8 mouse cellular contexts compared by ENCODE assay signal in the genomic region with DNA sequence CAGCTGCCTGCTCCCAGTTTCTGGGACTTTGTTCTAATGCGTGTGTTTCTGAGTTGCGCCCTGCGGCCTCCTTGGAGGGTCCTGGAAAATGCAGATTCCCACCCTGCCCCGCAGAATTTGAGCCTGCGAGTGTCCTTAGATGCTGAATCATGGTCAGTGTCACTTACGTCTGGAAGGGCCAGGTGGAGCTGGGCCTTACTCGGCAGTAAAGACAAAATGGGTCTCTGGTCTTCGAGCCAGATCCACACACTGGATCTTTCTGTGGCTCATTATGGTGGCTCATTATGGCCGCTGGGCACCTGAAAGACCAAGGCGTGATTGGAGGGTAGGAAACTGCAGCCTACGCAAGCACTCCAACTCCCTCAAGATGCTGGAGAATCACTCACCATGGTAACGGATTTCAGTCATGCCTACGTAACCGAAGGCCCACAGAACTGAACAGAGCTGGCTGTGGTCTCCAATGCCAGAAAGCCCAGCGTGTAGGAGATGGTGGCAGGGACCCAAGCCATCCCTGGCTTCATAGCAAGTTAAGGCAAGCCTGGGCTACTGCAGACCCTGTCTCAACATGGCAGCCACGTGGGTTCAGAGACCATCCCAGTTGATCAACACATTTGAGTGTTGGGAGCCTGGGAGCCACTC. TPM values are rescaled to one million over a fixed set of nuclear protein-coding genes. Genes with fewer than 3 reads are reported as not detected.
A peak's percentile ranks its signal among the peaks of the same experiment; 100 is the strongest.
DNase-seq lines count a peak whose midpoint lies in the region; ATAC-seq and TF ChIP-seq lines count a peak whose summit lies in the region.

No protein-coding gene starts in this region.

- peak overlapping the region; percentile 22 for H3K4me3 ChIP-seq in lung, adult 2 months (replicated peaks; ENCODE audit: extremely low read depth, low read depth, low read length)
- peak overlapping the region; percentile 62 for H3K4me3 ChIP-seq in forebrain, embryonic 12.5 days (replicated peaks)
- peak overlapping the region; percentile 58; the same call in 1 of the 2 replicates for H3K4me3 ChIP-seq in lung, postnatal 0 days (ENCODE audit: low read depth, low read length)

- no peak for TF ChIP-seq EP300 in lung, postnatal 0 days (IDR thresholded peaks at IDR 0.05)

- H3K27me3 ChIP-seq in forebrain, embryonic 12.5 days: no peaks in the 10 kb centered on the region
- H3K27me3 ChIP-seq in lung, postnatal 0 days (replicated peaks; ENCODE audit: insufficient read depth, low read length): no peaks in the 10 kb centered on the region

- WGBS in lung, adult 2 months: 74% methylated on average over 16 of the region's 16 CpGs
- WGBS in forebrain, embryonic 12.5 days: 78% methylated on average over 16 of the region's 16 CpGs
- 64% methylated on average over 16 of the region's 16 CpGs for WGBS in lung, postnatal 0 days

- DNase-seq in lung, adult 2 months: peak; percentile 36
- no peak for DNase-seq in lung, postnatal 10 days
- peak; percentile 77 to 79 for DNase-seq in layer of hippocampus, adult 8-10 months (ENCODE audit: low spot score in 2 of 2)
- DNase-seq in lung, postnatal 0 days (ENCODE audit: low spot score): peak; percentile 58
- DNase-seq in telencephalon, adult 2 months (ENCODE audit: low read depth, low spot score): peak; percentile 86
- DNase-seq in adrenal gland, postnatal 14 days: no peak
- no peak for DNase-seq in kidney, adult 11 months

- H3K4me1 ChIP-seq in lung, adult 2 months (ENCODE audit: control insufficient read depth, insufficient read depth, low read length): peaks cover 5% of the 10 kb centered on the region; the same call in 1 of the 2 replicates
- H3K4me1 ChIP-seq in forebrain, embryonic 12.5 days: peaks cover 16% of the 10 kb centered on the region
- peaks cover 5% of the 10 kb centered on the region; the same call in 1 of the 2 replicates for H3K4me1 ChIP-seq in lung, postnatal 0 days (ENCODE audit: insufficient read depth, low read depth, low read length)

- H3K36me3 ChIP-seq in forebrain, embryonic 12.5 days (replicated peaks): peaks cover 17% of the 10 kb centered on the region
- no peaks in the 10 kb centered on the region for H3K36me3 ChIP-seq in lung, postnatal 0 days (ENCODE audit: insufficient read depth, low read length)

- peak overlapping the region; percentile 70; the same call in 1 of the 2 replicates for H3K9ac ChIP-seq in forebrain, embryonic 12.5 days
- H3K9ac ChIP-seq in lung, postnatal 0 days (replicated peaks; ENCODE audit: low read depth): no peak overlapping the region

- H3K4me2 ChIP-seq in forebrain, embryonic 12.5 days: peak overlapping the region; percentile 91
- peak overlapping the region; percentile 92 for H3K4me2 ChIP-seq in lung, postnatal 0 days (replicated peaks; ENCODE audit: low read depth, low read length)

- TF ChIP-seq POLR2A in lung, adult 2 months (IDR thresholded peaks at IDR 0.05; ENCODE audit: borderline replicate concordance, extremely low read depth, low read depth, low read length): no peak

- TF ChIP-seq CTCF in lung, adult 2 months (IDR thresholded peaks at IDR 0.05; ENCODE audit: insufficient read depth, low read length): no peak
- no peak for TF ChIP-seq CTCF in lung, postnatal 0 days (IDR thresholded peaks at IDR 0.05)

- no peak for ATAC-seq in forebrain, embryonic 12.5 days (ENCODE audit: low FRiP score)
- ATAC-seq in lung, postnatal 0 days: peak; percentile 31

- no peaks in the 10 kb centered on the region for H3K9me3 ChIP-seq in forebrain, embryonic 12.5 days
- no peaks in the 10 kb centered on the region for H3K9me3 ChIP-seq in lung, postnatal 0 days (ENCODE audit: low read length)

- H3K27ac ChIP-seq in forebrain, embryonic 12.5 days: no peak overlapping the region
- H3K27ac ChIP-seq in lung, postnatal 0 days (ENCODE audit: low read length): peak overlapping the region; percentile 60; the same call in 1 of the 2 replicates

RNA-seq across cellular contexts. Expression of gene Gaa, which starts 1.0 kb away (rescaled TPM):
- polyA plus RNA-seq in lung, adult 2 months (2012; rRNA removed): 188 and 192 TPM in 2 replicates
- polyA plus RNA-seq in forebrain, embryonic 12.5 days (2016; fragmentation: Nextera tagmentation; extraction: Ambion mirVana): 31.6 and 33.3 TPM in 2 replicates
- 100 to 1,000 TPM; 336 to 359 (median 339) TPM for total RNA-seq in layer of hippocampus, adult 8-10 months (2022)
- polyA plus RNA-seq in lung, postnatal 0 days (2015; fragmentation: Nextera tagmentation; extraction: Ambion mirVana): 39.1 and 45.1 TPM in 2 replicates
- 78.3 and 81.3 TPM in 2 replicates for total RNA-seq in adrenal gland, postnatal 14 days (2021)

RNA-seq across cellular contexts. Expression of gene Eif4a3, which starts 31.2 kb away (rescaled TPM):
- 79.7 and 87.9 TPM in 2 replicates for polyA plus RNA-seq in lung, adult 2 months (2012; rRNA removed)
- polyA plus RNA-seq in forebrain, embryonic 12.5 days (2016; fragmentation: Nextera tagmentation; extraction: Ambion mirVana): 366 and 368 TPM in 2 replicates
- total RNA-seq in layer of hippocampus, adult 8-10 months (2022): 10 to 100 TPM; 89.1 to 93.4 (median 90.6) TPM
- polyA plus RNA-seq in lung, postnatal 0 days (2015; fragmentation: Nextera tagmentation; extraction: Ambion mirVana): 187 and 207 TPM in 2 replicates
- total RNA-seq in adrenal gland, postnatal 14 days (2021): 129 and 132 TPM in 2 replicates

RNA-seq across cellular contexts. Expression of gene Card14, which starts 38.9 kb away (rescaled TPM):
- polyA plus RNA-seq in lung, adult 2 months (2012; rRNA removed): 0.07 and 0.84 TPM in 2 replicates
- 0.06 and 0.13 TPM in 2 replicates for polyA plus RNA-seq in forebrain, embryonic 12.5 days (2016; fragmentation: Nextera tagmentation; extraction: Ambion mirVana)
- total RNA-seq in layer of hippocampus, adult 8-10 months (2022): under 1 TPM; 0.36 to 0.71 (median 0.52) TPM
- 0.06 TPM in 1 of 2 replicates, not detected in the other for polyA plus RNA-seq in lung, postnatal 0 days (2015; fragmentation: Nextera tagmentation; extraction: Ambion mirVana)
- 0.30 and 0.38 TPM in 2 replicates for total RNA-seq in adrenal gland, postnatal 14 days (2021)

RNA-seq across cellular contexts. Expression of gene Ccdc40, which starts 40.3 kb away (rescaled TPM):
- polyA plus RNA-seq in lung, adult 2 months (2012; rRNA removed): 9.7 and 12.0 TPM in 2 replicates
- 20.7 TPM in 2 replicates for polyA plus RNA-seq in forebrain, embryonic 12.5 days (2016; fragmentation: Nextera tagmentation; extraction: Ambion mirVana)
- total RNA-seq in layer of hippocampus, adult 8-10 months (2022): 1 to 10 TPM; 1.6 to 3.1 (median 2.4) TPM
- 6.1 and 6.3 TPM in 2 replicates for polyA plus RNA-seq in lung, postnatal 0 days (2015; fragmentation: Nextera tagmentation; extraction: Ambion mirVana)
- total RNA-seq in adrenal gland, postnatal 14 days (2021): 0.44 and 0.45 TPM in 2 replicates

RNA-seq across cellular contexts. Expression of gene Tbc1d16, which starts 40.4 kb away (rescaled TPM):
- polyA plus RNA-seq in lung, adult 2 months (2012; rRNA removed): 15.8 and 17.6 TPM in 2 replicates
- polyA plus RNA-seq in forebrain, embryonic 12.5 days (2016; fragmentation: Nextera tagmentation; extraction: Ambion mirVana): 28.0 and 28.1 TPM in 2 replicates
- 10 to 100 TPM; 35.4 to 39.4 (median 36.7) TPM for total RNA-seq in layer of hippocampus, adult 8-10 months (2022)
- 11.9 and 12.9 TPM in 2 replicates for polyA plus RNA-seq in lung, postnatal 0 days (2015; fragmentation: Nextera tagmentation; extraction: Ambion mirVana)
- 18.1 and 18.7 TPM in 2 replicates for total RNA-seq in adrenal gland, postnatal 14 days (2021)

Comparison
In these comparisons a context has a peak if more than half of its experiments do, and no peak if none do; other contexts are left out.
1. DNase-seq: peak in lung, adult 2 months (single experiment), layer of hippocampus, adult 8-10 months (2 of 2), lung, postnatal 0 days (single experiment) and telencephalon, adult 2 months (single experiment); none in lung, postnatal 10 days (single experiment), adrenal gland, postnatal 14 days (single experiment) and kidney, adult 11 months (single experiment).
2. Peak in every context shown above with its lines, with median percentiles within 50 percentile points of each other: H3K4me3 ChIP-seq.